Mouse (Mus musculus) thymus, adult 18-20 months (tissue): ENCODE measurements around the gene Ifitm6.
"Not testable (repeated sequence)": the region's sequence is repeated elsewhere in the genome, so short reads cannot be mapped to it uniquely, and the experiment has no call there.

Experiments used
- DNase-seq, 2 experiments: peaks; one replicate each; pipeline ENCODE4 v3.0.0; 2022; ENCODE audit warnings: mixed read lengths in 2 of 2

Ifitm6 gene

GRCm38 (mm10) chr7:141017824-141018223, at the start of gene Ifitm6:
Gene Ifitm6 (minus strand): TSS chr7:141017924.
- not testable (repeated sequence) for DNase-seq

- DNase-seq: no peak
Measured at GRCm38 (mm10) chr7:141064576-141064975, 46.9 kb upstream of the Ifitm6 start.

GRCm38 (mm10) chr7:141064175-141064574, 46.5 kb upstream of the Ifitm6 start:
- no peak for DNase-seq

GRCm38 (mm10) chr7:141063353-141063752, 45.6 kb upstream of the Ifitm6 start:
- no peak for DNase-seq

GRCm38 (mm10) chr7:141062525-141062924, 44.8 kb upstream of the Ifitm6 start:
- no peak for DNase-seq

GRCm38 (mm10) chr7:141061269-141061692, 43.6 kb upstream of the Ifitm6 start:
- DNase-seq: no peak

- DNase-seq: no peak
Measured at GRCm38 (mm10) chr7:141060426-141061242, 42.9 kb upstream of the Ifitm6 start, which contains the start of gene B4galnt4. Gene B4galnt4 (plus strand): TSS chr7:141061104.

GRCm38 (mm10) chr7:141059929-141060328, 42.2 kb upstream of the Ifitm6 start:
- DNase-seq: no peak

- DNase-seq: no peak
Measured at GRCm38 (mm10) chr7:141058601-141059341, 41.0 kb upstream of the Ifitm6 start.

GRCm38 (mm10) chr7:141057541-141057940, 39.8 kb upstream of the Ifitm6 start:
- no peak for DNase-seq

GRCm38 (mm10) chr7:141056976-141057375, 39.3 kb upstream of the Ifitm6 start:
- DNase-seq: no peak

GRCm38 (mm10) chr7:141055785-141056184, 38.1 kb upstream of the Ifitm6 start:
- no peak for DNase-seq

- no peak for DNase-seq
Measured at GRCm38 (mm10) chr7:141052421-141052820, 34.7 kb upstream of the Ifitm6 start.

GRCm38 (mm10) chr7:141052016-141052415, 34.3 kb upstream of the Ifitm6 start:
- DNase-seq: no peak

GRCm38 (mm10) chr7:141051060-141051685, 33.4 kb upstream of the Ifitm6 start:
- DNase-seq: no peak

- DNase-seq: no peak
Measured at GRCm38 (mm10) chr7:141049326-141049725, 31.6 kb upstream of the Ifitm6 start.

GRCm38 (mm10) chr7:141048226-141049218, 30.8 kb upstream of the Ifitm6 start:
- peak; percentile 69 to 73 for DNase-seq

GRCm38 (mm10) chr7:141047581-141048225, 30.0 kb upstream of the Ifitm6 start:
- peak in 1 of 2 experiments; percentile 36 for DNase-seq

- DNase-seq: no peak
Measured at GRCm38 (mm10) chr7:141046931-141047580, 29.3 kb upstream of the Ifitm6 start.

GRCm38 (mm10) chr7:141042539-141042938, 24.8 kb upstream of the Ifitm6 start:
- DNase-seq: no peak

GRCm38 (mm10) chr7:141041661-141042060, 23.9 kb upstream of the Ifitm6 start:
- no peak for DNase-seq
